ENCODE assay signal across 8 mouse cellular contexts in the genomic region with DNA sequence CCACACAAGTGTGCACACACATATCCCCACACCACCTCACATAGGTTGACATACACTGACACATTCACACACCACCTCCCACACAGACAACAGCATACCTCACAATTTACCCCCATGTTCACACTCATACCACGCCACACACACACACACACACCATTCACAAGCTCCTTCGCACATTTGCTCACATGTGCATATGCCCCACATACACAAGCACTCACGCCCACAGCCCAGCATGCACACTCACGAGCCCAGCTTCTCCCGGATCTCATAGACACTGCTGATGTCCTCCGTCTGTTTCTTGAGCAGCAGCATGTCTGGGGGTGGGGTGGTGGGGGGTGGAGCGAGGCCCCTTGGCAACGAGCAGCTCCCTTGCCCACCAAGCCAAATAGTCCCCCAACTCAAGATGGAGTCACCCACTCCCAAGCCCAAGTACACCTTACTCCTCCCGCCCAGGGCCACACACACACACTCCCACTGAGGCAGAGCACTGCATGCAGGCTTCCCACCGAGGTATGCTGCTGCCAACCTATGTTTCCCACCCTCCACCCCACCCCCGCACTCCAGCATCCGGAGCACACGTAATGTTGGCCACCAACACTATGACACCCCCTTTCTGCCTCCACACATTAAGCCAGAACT. TPM values are rescaled to one million over a fixed set of nuclear protein-coding genes. Genes with fewer than 3 reads are reported as not detected.
DNase-seq lines count a peak whose midpoint lies in the region; ATAC-seq and TF ChIP-seq lines count a peak whose summit lies in the region.

No protein-coding gene starts in this region.

- H3K36me3 ChIP-seq in lung, embryonic 16.5 days (ENCODE audit: control insufficient read depth, insufficient read depth, low read length), result no peaks in the 10 kb centered on the region
- H3K36me3 ChIP-seq in limb, embryonic 11.5 days (ENCODE audit: control insufficient read depth, insufficient read depth, low read length), result no peaks in the 10 kb centered on the region
- H3K36me3 ChIP-seq in small intestine, adult 2 months (ENCODE audit: control insufficient read depth, insufficient read depth, low read length), result no peaks in the 10 kb centered on the region

- H3K9me3 ChIP-seq in lung, embryonic 16.5 days (ENCODE audit: control insufficient read depth, low read length), result no peaks in the 10 kb centered on the region
- H3K9me3 ChIP-seq in limb, embryonic 11.5 days (ENCODE audit: control insufficient read depth, low read length), result no peaks in the 10 kb centered on the region

- no peak for TF ChIP-seq CTCF in small intestine, adult 2 months (IDR thresholded peaks at IDR 0.05; ENCODE audit: extremely low read depth, insufficient read length, insufficient replicate concordance, low read depth, low read length)

- DNase-seq in frontal cortex, postnatal 25 days (ENCODE audit: low spot score in 2 of 2), result no peak
- DNase-seq in lung, postnatal 14 days, result no peak
- no peak for DNase-seq in limb, embryonic 11.5 days (ENCODE audit: low spot score)
- DNase-seq in gastrocnemius, adult 18-20 months (ENCODE audit: low spot score), result no peak
- no peak for DNase-seq in cerebellum, postnatal 4 days (ENCODE audit: low spot score in 2 of 2)

- peak; percentile 50 for ATAC-seq in frontal cortex, adult (ENCODE audit: low TSS enrichment)
- ATAC-seq in lung, embryonic 16.5 days (ENCODE audit: low read depth), result peak; percentile 31; the same call in 1 of the 2 replicates
- ATAC-seq in limb, embryonic 11.5 days (ENCODE audit: insufficient number of reproducible peaks, low FRiP score, low TSS enrichment, low read depth), result peak; percentile 36; the same call in 1 of the 2 replicates

- no peak overlapping the region for H3K27ac ChIP-seq in lung, embryonic 16.5 days (ENCODE audit: low read length)
- no peak overlapping the region for H3K27ac ChIP-seq in limb, embryonic 11.5 days (replicated peaks; ENCODE audit: low read depth, low read length)
- no peak overlapping the region for H3K27ac ChIP-seq in small intestine, adult 2 months (ENCODE audit: insufficient read depth, low read depth, low read length)

- H3K9ac ChIP-seq in lung, embryonic 16.5 days (ENCODE audit: low read length), result peak overlapping the region; percentile 64; the same call in 1 of the 2 replicates
- H3K9ac ChIP-seq in limb, embryonic 11.5 days (ENCODE audit: low read length), result no peak overlapping the region; the same call in 1 of the 2 replicates

- H3K4me1 ChIP-seq in lung, embryonic 16.5 days (replicated peaks; ENCODE audit: control insufficient read depth, insufficient read depth, low read length), result no peaks in the 10 kb centered on the region
- H3K4me1 ChIP-seq in limb, embryonic 11.5 days (ENCODE audit: control insufficient read depth, insufficient read depth, low read length), result no peaks in the 10 kb centered on the region
- H3K4me1 ChIP-seq in small intestine, adult 2 months (ENCODE audit: control insufficient read depth, insufficient read depth, insufficient read length, low read length), result peaks cover 5% of the 10 kb centered on the region

- no peak for TF ChIP-seq POLR2A in small intestine, adult 2 months (IDR thresholded peaks at IDR 0.05; ENCODE audit: low read depth, low read length)

- H3K27me3 ChIP-seq in lung, embryonic 16.5 days (ENCODE audit: control insufficient read depth, insufficient read depth, low read depth, low read length), result no peaks in the 10 kb centered on the region
- no peaks in the 10 kb centered on the region for H3K27me3 ChIP-seq in limb, embryonic 11.5 days (ENCODE audit: control insufficient read depth, insufficient read depth, low read length)
- no peaks in the 10 kb centered on the region for H3K27me3 ChIP-seq in small intestine, adult 2 months (ENCODE audit: control insufficient read depth, insufficient read depth, low read length)

- peak overlapping the region; percentile 50 for H3K4me3 ChIP-seq in lung, embryonic 16.5 days (ENCODE audit: low read length)
- peak overlapping the region; percentile 39; the same call in 1 of the 2 replicates for H3K4me3 ChIP-seq in limb, embryonic 11.5 days (ENCODE audit: low read depth, low read length)
- H3K4me3 ChIP-seq in small intestine, adult 2 months (ENCODE audit: low read depth, low read length), result peak overlapping the region; percentile 55; the same call in 1 of the 2 replicates

- peak overlapping the region; percentile 71 for H3K4me2 ChIP-seq in lung, embryonic 16.5 days (ENCODE audit: low read depth, low read length)
- H3K4me2 ChIP-seq in limb, embryonic 11.5 days (ENCODE audit: low read depth, severe bottlenecking), result peak overlapping the region; percentile 70

- 53% methylated on average over 12 of the region's 13 CpGs for WGBS in lung, embryonic 16.5 days
- WGBS in limb, embryonic 11.5 days, result 65% methylated on average over 13 of the region's 13 CpGs
- 80% methylated on average over 13 of the region's 13 CpGs for WGBS in small intestine, adult 2 months

RNA-seq across cellular contexts. Expression of gene Pnck, which starts 0.9 kb away (rescaled TPM):
- 14.7 and 16.3 TPM in 2 replicates for polyA plus RNA-seq in lung, embryonic 16.5 days (2015; fragmentation: Nextera tagmentation; extraction: Ambion mirVana)
- polyA plus RNA-seq in limb, embryonic 11.5 days (2014; fragmentation: Nextera tagmentation; extraction: Ambion mirVana), result 12.3 and 13.1 TPM in 2 replicates
- 4.5 and 5.8 TPM in 2 replicates for polyA plus RNA-seq in small intestine, adult 2 months (2012; rRNA removed)
- total RNA-seq in gastrocnemius, adult 18-20 months (2021), result 10 to 100 TPM in 1 of 2 experiments, 1 to 10 TPM in 1; 8.6 to 11.6 TPM

RNA-seq across cellular contexts. Expression of gene Slc6a8, which starts 13.9 kb away (rescaled TPM):
- 5.2 and 5.6 TPM in 2 replicates for polyA plus RNA-seq in lung, embryonic 16.5 days (2015; fragmentation: Nextera tagmentation; extraction: Ambion mirVana)
- 7.7 and 8.3 TPM in 2 replicates for polyA plus RNA-seq in limb, embryonic 11.5 days (2014; fragmentation: Nextera tagmentation; extraction: Ambion mirVana)
- polyA plus RNA-seq in small intestine, adult 2 months (2012; rRNA removed), result 308 and 930 TPM in 2 replicates
- total RNA-seq in gastrocnemius, adult 18-20 months (2021), result 100 to 1,000 TPM; 108 to 141 TPM

RNA-seq across cellular contexts. Expression of gene Dusp9, which starts 19.8 kb away (rescaled TPM):
- 6.2 and 7.0 TPM in 2 replicates for polyA plus RNA-seq in lung, embryonic 16.5 days (2015; fragmentation: Nextera tagmentation; extraction: Ambion mirVana)
- 22.0 and 28.4 TPM in 2 replicates for polyA plus RNA-seq in limb, embryonic 11.5 days (2014; fragmentation: Nextera tagmentation; extraction: Ambion mirVana)
- 0.23 and 1.1 TPM in 2 replicates for polyA plus RNA-seq in small intestine, adult 2 months (2012; rRNA removed)
- total RNA-seq in gastrocnemius, adult 18-20 months (2021), result not detected

RNA-seq across cellular contexts. Expression of gene Bcap31, which starts 56.9 kb away (rescaled TPM):
- polyA plus RNA-seq in lung, embryonic 16.5 days (2015; fragmentation: Nextera tagmentation; extraction: Ambion mirVana), result 301 and 317 TPM in 2 replicates
- 162 and 164 TPM in 2 replicates for polyA plus RNA-seq in limb, embryonic 11.5 days (2014; fragmentation: Nextera tagmentation; extraction: Ambion mirVana)
- 19.0 and 33.3 TPM in 2 replicates for polyA plus RNA-seq in small intestine, adult 2 months (2012; rRNA removed)
- total RNA-seq in gastrocnemius, adult 18-20 months (2021), result 10 to 100 TPM; 54.2 to 63.8 TPM

RNA-seq across cellular contexts. Expression of gene Abcd1, which starts 57.3 kb away (rescaled TPM):
- polyA plus RNA-seq in lung, embryonic 16.5 days (2015; fragmentation: Nextera tagmentation; extraction: Ambion mirVana), result 27.9 and 29.5 TPM in 2 replicates
- 8.5 and 10.0 TPM in 2 replicates for polyA plus RNA-seq in limb, embryonic 11.5 days (2014; fragmentation: Nextera tagmentation; extraction: Ambion mirVana)
- polyA plus RNA-seq in small intestine, adult 2 months (2012; rRNA removed), result 49.3 and 99.9 TPM in 2 replicates
- 10 to 100 TPM; 18.7 to 21.2 TPM for total RNA-seq in gastrocnemius, adult 18-20 months (2021)

Comparison
In these comparisons a context has a peak if more than half of its experiments do, and no peak if none do; other contexts are left out.
1. RNA of gene Slc6a8, which starts 13.9 kb away (polyA plus RNA-seq): 308 to 930 TPM in small intestine, adult 2 months; 7.7 to 8.3 TPM in limb, embryonic 11.5 days and 5.2 to 5.6 TPM in lung, embryonic 16.5 days; every median in the first group is over 10 times any median in the second.
2. Peak in every context shown above with its lines, with median percentiles within 50 percentile points of each other: ATAC-seq and H3K4me3 ChIP-seq.